Mouse (Mus musculus) heart, postnatal 0 days (tissue): ENCODE measurements at regions not wholly inside any gene's neighbourhood (a gene's known extent, or its start where the extent isn't known, plus 50 kb on each side); places are given as distances from the start of the nearest gene placed in this dataset.

ENCODE experiments used
- ATAC-seq: fragments of 200-750 bp; cut with Nextera tagmentation; 2 replicates; pipeline ENCODE4 v1.8.0; 2017; ENCODE audit warnings: low read depth, moderate number of reproducible peaks, moderate library complexity; ENCODE audit not compliant: insufficient read depth
- DNase-seq: peaks from one replicate; pipeline ENCODE4 v3.0.0-alpha.2; 2016; ENCODE audit warnings: low spot score
- H3K27ac ChIP-seq: fragments of 300-500 bp; sonication (generic); 2 replicates; pipeline ENCODE4 v1.5.1; 2014; ENCODE audit warnings: low read depth, mild to moderate bottlenecking
- H3K27me3 ChIP-seq: fragments of 300-500 bp; sonication (generic); 2 replicates; pipeline ENCODE4 v1.6.1; 2014; ENCODE audit warnings: low read length, mixed read lengths; ENCODE audit not compliant: control insufficient read depth, insufficient read depth
- H3K36me3 ChIP-seq: fragments of 300-500 bp; sonication (generic); replicated peaks from 2 replicates; pipeline ENCODE4 v1.6.1; 2014; ENCODE audit warnings: low read length, mixed read lengths; ENCODE audit not compliant: control insufficient read depth, insufficient read depth
- H3K4me1 ChIP-seq: fragments of 300-500 bp; sonication (generic); 2 replicates; pipeline ENCODE4 v1.6.1; 2014; ENCODE audit warnings: antibody characterized with exemption; ENCODE audit not compliant: control insufficient read depth, insufficient read depth
- H3K4me2 ChIP-seq: fragments of 300-500 bp; sonication (generic); 2 replicates; pipeline ENCODE4 v1.6.1; 2014; ENCODE audit warnings: low read depth, mild to moderate bottlenecking, low read length, moderate library complexity
- H3K4me3 ChIP-seq: fragments of 300-500 bp; sonication (generic); 2 replicates; pipeline ENCODE4 v1.5.1; 2014; ENCODE audit warnings: low read depth, low read length
- H3K9ac ChIP-seq: fragments of 300-500 bp; sonication (generic); replicated peaks from 2 replicates; pipeline ENCODE4 v1.6.1; 2014; ENCODE audit warnings: low read depth, low read length, mixed read lengths
- H3K9me3 ChIP-seq: fragments of 300-500 bp; sonication (generic); replicated peaks from 2 replicates; pipeline ENCODE4 v1.6.1; 2016; ENCODE audit warnings: low read length; ENCODE audit not compliant: control insufficient read depth
- CTCF ChIP-seq: IDR thresholded peaks from 2 replicates; pipeline ENCODE4 v1.5.1; 2016; ENCODE audit warnings: antibody characterized with exemption, control low read depth, low read depth
- EP300 ChIP-seq: IDR thresholded peaks from 2 replicates; pipeline ENCODE4 v1.6.1; 2016; ENCODE audit warnings: antibody characterized with exemption, low read depth
- WGBS: fragments of 180-500 bp; shearing (Covaris S2); extraction: QIAGEN DNeasy Blood & Tissue Kit; methylation state at CpG from one replicate; pipeline ENCODE4 v1.1.7; 2014; 5-methylcytosine and 5-hydroxymethylcytosine counted together

- DNase-seq (no peak), ATAC-seq (no peak)
- Histone ChIP-seq H3K4me3 (no peak overlapping the region), H3K27me3 (no peaks in the 10 kb centered on the region), H3K9ac (no peak overlapping the region), H3K4me2 (no peak overlapping the region), H3K9me3 (no peaks in the 10 kb centered on the region), H3K36me3 (no peaks in the 10 kb centered on the region), H3K27ac (no peak overlapping the region), H3K4me1 (no peaks in the 10 kb centered on the region)
- 53% methylated on average over 5 of the region's 5 CpGs for WGBS
- TF ChIP-seq EP300, result no peak
- no peak for TF ChIP-seq CTCF
Measured at GRCm38 (mm10) chr9:90828701-90829100, 533.5 kb upstream of the Zic4 start.

DNA sequence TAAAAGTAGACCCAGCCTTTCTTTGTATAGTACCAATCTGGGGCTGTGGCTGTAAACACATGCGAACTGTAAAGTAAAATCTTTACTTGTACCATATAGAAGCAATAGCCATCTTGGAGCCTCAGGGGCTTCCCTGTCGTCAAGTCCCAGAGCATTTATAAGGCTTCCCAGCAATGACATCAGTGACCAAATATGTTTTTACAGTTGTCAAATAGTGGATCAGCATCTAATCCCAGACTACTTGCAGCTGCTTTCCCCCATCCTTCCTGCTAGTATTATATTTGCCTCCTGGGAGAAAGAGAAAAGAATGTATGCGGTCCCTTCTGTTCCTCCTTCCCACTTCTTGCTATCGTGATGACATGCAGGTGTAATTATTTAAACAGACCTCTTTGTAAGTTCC, 531.5 kb upstream of the Zic4 start:
- TF ChIP-seq CTCF (no peak), EP300 (no peak)
- WGBS, result 58% methylated on average over 4 of the region's 4 CpGs
- Histone ChIP-seq H3K4me1 (no peaks in the 10 kb centered on the region), H3K9me3 (no peaks in the 10 kb centered on the region), H3K4me3 (no peak overlapping the region), H3K27ac (no peak overlapping the region), H3K27me3 (no peaks in the 10 kb centered on the region), H3K36me3 (no peaks in the 10 kb centered on the region), H3K9ac (no peak overlapping the region), H3K4me2 (no peak overlapping the region)
- no peak for DNase-seq
- ATAC-seq, result no peak

GRCm38 (mm10) chr9:90833743-90834539, 528.3 kb upstream of the Zic4 start:
- H3K4me1 ChIP-seq, result no peaks in the 10 kb centered on the region
- TF ChIP-seq CTCF, result no peak
- TF ChIP-seq EP300, result no peak
- no peak for DNase-seq

GRCm38 (mm10) chr9:90838184-90838926, 523.9 kb upstream of the Zic4 start:
- Histone ChIP-seq H3K4me1 (no peaks in the 10 kb centered on the region), H3K27ac (no peak overlapping the region), H3K4me3 (no peak overlapping the region), H3K4me2 (no peak overlapping the region), H3K9ac (no peak overlapping the region), H3K9me3 (no peaks in the 10 kb centered on the region), H3K36me3 (no peaks in the 10 kb centered on the region), H3K27me3 (no peaks in the 10 kb centered on the region)
- ATAC-seq (no peak), DNase-seq (no peak)
- 78% methylated on average over 6 of the region's 6 CpGs for WGBS
- no peak for TF ChIP-seq EP300
- no peak for TF ChIP-seq CTCF

More at GRCm38 (mm10) chr9:90833743-90834539, 528.3 kb upstream of the Zic4 start:
- ATAC-seq, result no peak
- no peak overlapping the region for H3K4me2 ChIP-seq
- H3K4me3 ChIP-seq, result no peak overlapping the region
- H3K27me3 ChIP-seq, result no peaks in the 10 kb centered on the region
- H3K27ac ChIP-seq, result no peak overlapping the region
- WGBS, result 25% methylated on average over 3 of the region's 3 CpGs
- no peaks in the 10 kb centered on the region for H3K36me3 ChIP-seq
- no peaks in the 10 kb centered on the region for H3K9me3 ChIP-seq
- no peak overlapping the region for H3K9ac ChIP-seq

DNA sequence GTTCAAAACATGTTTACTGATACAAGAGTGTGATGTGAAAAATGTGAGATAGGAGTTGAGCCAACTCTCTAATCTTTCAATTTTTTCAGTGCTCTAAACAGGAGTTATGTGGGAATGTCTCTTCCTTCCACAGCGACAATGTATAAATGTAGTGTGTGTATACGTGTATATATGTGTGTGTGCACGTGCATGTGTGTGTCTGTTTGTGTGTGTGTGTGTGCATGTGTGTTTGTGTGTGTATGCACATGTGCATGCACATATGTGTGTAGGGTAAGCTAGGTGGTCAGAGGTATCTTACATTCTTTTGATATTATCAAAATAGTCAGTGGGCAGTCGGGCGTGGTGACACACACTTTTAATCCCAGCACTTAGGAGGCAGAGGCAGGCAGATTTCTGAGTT, 511.2 kb upstream of the Zic4 start:
- ATAC-seq (no peak), DNase-seq (no peak)
- Histone ChIP-seq H3K4me2 (no peak overlapping the region), H3K4me3 (no peak overlapping the region), H3K4me1 (no peaks in the 10 kb centered on the region), H3K9me3 (no peaks in the 10 kb centered on the region), H3K27me3 (no peaks in the 10 kb centered on the region), H3K9ac (no peak overlapping the region), H3K27ac (no peak overlapping the region), H3K36me3 (no peaks in the 10 kb centered on the region)
- 82% methylated on average over 5 of the region's 5 CpGs for WGBS
- TF ChIP-seq EP300, result no peak
- no peak for TF ChIP-seq CTCF
